Mouse (Mus musculus) midbrain, embryonic 15.5 days (tissue): ENCODE measurements around the gene Fars2. TPM values are rescaled to one million over a fixed set of nuclear protein-coding genes. Genes with fewer than 3 reads are reported as not detected.

Experiments used
- polyA plus RNA-seq: library from polyadenylated mRNA; unstranded; fragments of >200 nt; fragmentation: Nextera tagmentation; extraction: Ambion mirVana; gene quantifications from 2 replicates; pipeline ENCODE4 v1.2.1, GENCODE M21; 2015

The Fars2 gene
- polyA plus RNA-seq, 1 experiment from 2014 or later, result 24.2 TPM

Other genes starting within 250 kb of the Fars2 start
- gene Rpp40, start 211.1 kb upstream of the Fars2 start, polyA plus RNA-seq, result 6.0 and 7.5 TPM in 2 replicates
- 0.43 and 0.80 TPM in 2 replicates for gene Ppp1r3g, start 158.6 kb upstream of the Fars2 start, polyA plus RNA-seq
- gene Lyrm4, start 114 bp downstream of the Fars2 start, polyA plus RNA-seq, result 37.8 and 41.1 TPM in 2 replicates